Mouse (Mus musculus) neural tube, embryonic 11.5 days (tissue): ENCODE results near the gene Gan. TPM values are rescaled to one million over a fixed set of nuclear protein-coding genes. Genes with fewer than 3 reads are reported as not detected.
A peak's percentile ranks its signal among the peaks of the same experiment; 100 is the strongest.

Source experiments
- ATAC-seq: fragments of 200-750 bp; cut with Nextera tagmentation; 2 replicates; pipeline ENCODE4 v1.8.0; 2017; ENCODE audit warnings: moderate number of reproducible peaks, mild to moderate bottlenecking, moderate TSS enrichment, moderate library complexity; ENCODE audit not compliant: insufficient read depth, low FRiP score, low TSS enrichment
- DNase-seq: peaks from one replicate; pipeline ENCODE4 v3.0.0-alpha.2; 2015; ENCODE audit warnings: low spot score
- H3K27ac ChIP-seq: fragments of 300-500 bp; sonication (generic); 2 replicates; pipeline ENCODE4 v1.5.1; 2014; ENCODE audit warnings: low read depth, mild to moderate bottlenecking, low read length
- H3K27me3 ChIP-seq: fragments of 300-500 bp; sonication (generic); 2 replicates; pipeline ENCODE4 v1.6.1; 2014; ENCODE audit warnings: mild to moderate bottlenecking, low read length, mixed read lengths; ENCODE audit not compliant: control insufficient read depth, insufficient read depth
- H3K36me3 ChIP-seq: fragments of 300-500 bp; sonication (generic); 2 replicates; pipeline ENCODE4 v1.6.1; 2014; ENCODE audit warnings: mild to moderate bottlenecking, low read length, moderate library complexity, mixed read lengths; ENCODE audit not compliant: control insufficient read depth, insufficient read depth
- H3K4me1 ChIP-seq: fragments of 300-500 bp; sonication (generic); 2 replicates; pipeline ENCODE4 v1.6.1; 2014; ENCODE audit warnings: low read length, mixed read lengths; ENCODE audit not compliant: control insufficient read depth, insufficient read depth
- H3K4me2 ChIP-seq: fragments of 300-500 bp; sonication (generic); 2 replicates; pipeline ENCODE4 v1.6.1; 2014; ENCODE audit warnings: low read depth, mild to moderate bottlenecking, moderate library complexity
- H3K4me3 ChIP-seq: fragments of 300-500 bp; sonication (generic); 2 replicates; pipeline ENCODE4 v1.5.1; 2014; ENCODE audit warnings: low read depth, low read length
- H3K9ac ChIP-seq: fragments of 300-500 bp; sonication (generic); 2 replicates; pipeline ENCODE4 v1.6.1; 2014; ENCODE audit warnings: mild to moderate bottlenecking, low read length
- H3K9me3 ChIP-seq: fragments of 300-500 bp; sonication (generic); 2 replicates; pipeline ENCODE4 v1.6.1; 2016; ENCODE audit warnings: low read length; ENCODE audit not compliant: control insufficient read depth
- WGBS: fragments of 180-500 bp; shearing (Covaris S2); extraction: QIAGEN DNeasy Blood & Tissue Kit; methylation state at CpG from one replicate; pipeline ENCODE4 v1.1.7; 2014; 5-methylcytosine and 5-hydroxymethylcytosine counted together
- polyA plus RNA-seq: library from polyadenylated mRNA; unstranded; fragments of >200 nt; fragmentation: Nextera tagmentation; extraction: Ambion mirVana; gene quantifications from 2 replicates; pipeline ENCODE4 v1.2.1, GENCODE M21; 2014

The Gan gene
- polyA plus RNA-seq, 1 experiment from 2014 or later = 2.3 TPM

- no peak overlapping the region for H3K4me2 ChIP-seq
- 51% methylated on average over 6 of the region's 6 CpGs for WGBS
- no peaks in the 10 kb centered on the region for H3K36me3 ChIP-seq
- no peaks in the 10 kb centered on the region for H3K9me3 ChIP-seq
- H3K27me3 ChIP-seq = no peaks in the 10 kb centered on the region
- DNase-seq = no peak
- no peak overlapping the region for H3K4me3 ChIP-seq
- H3K9ac ChIP-seq = no peak overlapping the region
- H3K27ac ChIP-seq = no peak overlapping the region
- ATAC-seq = no peak
- H3K4me1 ChIP-seq = no peaks in the 10 kb centered on the region
Measured at GRCm38 (mm10) chr8:117244601-117245000, 86.7 kb downstream of the Gan start.

- ATAC-seq = no peak
- 87% methylated on average over 11 of the region's 11 CpGs for WGBS
- Histone ChIP-seq H3K4me2 (no peak overlapping the region), H3K36me3 (no peaks in the 10 kb centered on the region), H3K4me1 (no peaks in the 10 kb centered on the region), H3K9me3 (no peaks in the 10 kb centered on the region), H3K27me3 (no peaks in the 10 kb centered on the region), H3K9ac (no peak overlapping the region), H3K27ac (no peak overlapping the region), H3K4me3 (no peak overlapping the region)
- no peak for DNase-seq
Measured at GRCm38 (mm10) chr8:117248341-117248740, 90.4 kb downstream of the Gan start.

- Histone ChIP-seq H3K9me3 (no peaks in the 10 kb centered on the region), H3K27me3 (no peaks in the 10 kb centered on the region)
Measured at GRCm38 (mm10) chr8:117251086-117251681, 93.2 kb downstream of the Gan start.

GRCm38 (mm10) chr8:117252650-117253049, 94.7 kb downstream of the Gan start:
- no peaks in the 10 kb centered on the region for H3K9me3 ChIP-seq
- H3K9ac ChIP-seq = no peak overlapping the region
- ATAC-seq (no peak), DNase-seq (no peak)
- no peaks in the 10 kb centered on the region for H3K27me3 ChIP-seq
- no peak overlapping the region for H3K27ac ChIP-seq
- H3K4me2 ChIP-seq = no peak overlapping the region
- H3K36me3 ChIP-seq = no peaks in the 10 kb centered on the region
- WGBS = 94% methylated on average over 8 of the region's 8 CpGs
- H3K4me1 ChIP-seq = no peaks in the 10 kb centered on the region
- no peak overlapping the region for H3K4me3 ChIP-seq

More at GRCm38 (mm10) chr8:117251086-117251681, 93.2 kb downstream of the Gan start:
- DNase-seq (no peak), ATAC-seq (no peak)
- Histone ChIP-seq H3K36me3 (no peaks in the 10 kb centered on the region), H3K4me2 (no peak overlapping the region), H3K27ac (no peak overlapping the region), H3K4me1 (no peaks in the 10 kb centered on the region), H3K4me3 (no peak overlapping the region), H3K9ac (no peak overlapping the region)
- WGBS = 41% methylated on average over 7 of the region's 7 CpGs

- no peak overlapping the region for H3K4me2 ChIP-seq
- H3K36me3 ChIP-seq = no peaks in the 10 kb centered on the region
- no peaks in the 10 kb centered on the region for H3K27me3 ChIP-seq
- peaks cover 3% of the 10 kb centered on the region for H3K4me1 ChIP-seq
- H3K4me3 ChIP-seq = no peak overlapping the region
- H3K9ac ChIP-seq = no peak overlapping the region
- H3K27ac ChIP-seq = no peak overlapping the region
- DNase-seq = no peak
- H3K9me3 ChIP-seq = no peaks in the 10 kb centered on the region
- no peak for ATAC-seq
- 91% methylated on average over 17 of the region's 17 CpGs for WGBS
Measured at GRCm38 (mm10) chr8:117253390-117254269, 95.7 kb downstream of the Gan start.

GRCm38 (mm10) chr8:117254496-117254895, 96.6 kb downstream of the Gan start:
- ATAC-seq (no peak), DNase-seq (no peak)
- WGBS = 78% methylated on average over 6 of the region's 6 CpGs
- no peaks in the 10 kb centered on the region for H3K36me3 ChIP-seq
- no peak overlapping the region for H3K9ac ChIP-seq
- no peak overlapping the region for H3K4me3 ChIP-seq
- peaks cover 11% of the 10 kb centered on the region for H3K4me1 ChIP-seq
- H3K9me3 ChIP-seq = no peaks in the 10 kb centered on the region
- no peak overlapping the region for H3K27ac ChIP-seq
- H3K4me2 ChIP-seq = no peak overlapping the region
- H3K27me3 ChIP-seq = no peaks in the 10 kb centered on the region

GRCm38 (mm10) chr8:117256292-117256938, 98.5 kb downstream of the Gan start:
- H3K27ac ChIP-seq = peak overlapping the region; percentile 90
- DNase-seq (peak; percentile 91), ATAC-seq (peak; percentile 84)
- H3K9me3 ChIP-seq = no peaks in the 10 kb centered on the region
- H3K9ac ChIP-seq = peak overlapping the region; percentile 95
- peak overlapping the region; percentile 96 for H3K4me3 ChIP-seq
- WGBS = under 1% methylated on average over 51 of the region's 92 CpGs
- H3K4me1 ChIP-seq = peaks cover 27% of the 10 kb centered on the region
- no peaks in the 10 kb centered on the region for H3K36me3 ChIP-seq
- no peaks in the 10 kb centered on the region for H3K27me3 ChIP-seq
- H3K4me2 ChIP-seq = peak overlapping the region; percentile 92

- WGBS = under 1% methylated on average over 47 of the region's 65 CpGs
- Histone ChIP-seq H3K27me3 (no peaks in the 10 kb centered on the region), H3K4me1 (peaks cover 34% of the 10 kb centered on the region), H3K4me3 (peak within 1 kb of the TSS; percentile 96), H3K9ac (peak within 1 kb of the TSS; percentile 95), H3K4me2 (peak within 1 kb of the TSS; percentile 92), H3K36me3 (no peaks in the 10 kb centered on the region), H3K9me3 (no peaks in the 10 kb centered on the region), H3K27ac (peak within 1 kb of the TSS; percentile 90)
- ATAC-seq (peak; percentile 14), DNase-seq (peak; percentile 59)
Measured at GRCm38 (mm10) chr8:117257029-117257820, 99.3 kb downstream of the Gan start, which contains the start of gene Cmip. Gene Cmip, plus strand, starts transcription at chr8:117257064.
